Mouse (Mus musculus): ENCODE measurements around the gene Scgb1a1. TPM values are rescaled to one million over a fixed set of nuclear protein-coding genes. Genes with fewer than 3 reads are reported as not detected.
"Not testable (repeated sequence)": the region's sequence is repeated elsewhere in the genome, so short reads cannot be mapped to it uniquely, and the experiment has no call there.

Gene Scgb1a1
- not detected for total RNA-seq (2022)

DNA sequence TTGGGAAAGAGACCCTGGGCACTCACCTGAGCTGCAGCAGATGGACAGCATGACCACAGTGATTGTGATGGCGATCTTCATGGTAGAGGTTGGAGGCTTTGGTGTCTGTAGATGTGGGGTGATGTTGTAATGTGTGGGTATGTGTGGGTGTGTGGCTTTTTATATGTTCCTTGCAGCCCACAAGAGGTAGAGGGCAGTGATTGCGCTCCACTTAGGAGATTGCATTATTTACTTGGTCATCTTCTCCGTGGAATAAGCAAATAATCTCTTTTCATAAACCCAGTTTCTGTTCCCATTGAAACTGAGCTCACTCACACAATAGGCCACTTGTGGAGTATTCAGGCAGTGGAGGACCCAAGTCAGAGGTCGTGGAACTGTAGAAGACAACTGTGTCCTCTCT, at the start of gene Scgb1a1:
Gene Scgb1a1, minus strand, starts transcription at position 138 of the 400 bp plus-strand sequence.
- DNase-seq (ENCODE audit: low spot score in 2 of 2): no peak

DNA sequence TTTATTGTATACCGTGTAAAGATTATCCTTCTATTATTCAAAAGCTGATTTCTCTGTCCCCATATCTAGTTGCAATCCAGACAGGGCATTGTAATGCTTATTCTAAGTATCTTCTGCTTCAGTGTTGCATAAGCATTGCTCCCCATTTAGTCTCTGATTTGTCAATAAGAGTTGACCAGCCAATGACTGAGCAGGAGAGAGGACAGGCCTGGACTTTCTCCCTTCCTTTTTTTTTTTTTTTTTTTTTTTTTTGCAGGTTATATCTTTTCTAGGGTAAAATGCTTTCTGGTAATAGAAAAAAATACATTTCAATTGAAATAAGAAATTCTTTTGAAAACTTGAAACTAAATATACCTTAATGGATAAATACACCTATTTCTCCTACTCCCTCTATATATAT, 49.4 kb upstream of the Scgb1a1 start:
- no peak for DNase-seq (ENCODE audit: low spot score in 2 of 2)

DNA sequence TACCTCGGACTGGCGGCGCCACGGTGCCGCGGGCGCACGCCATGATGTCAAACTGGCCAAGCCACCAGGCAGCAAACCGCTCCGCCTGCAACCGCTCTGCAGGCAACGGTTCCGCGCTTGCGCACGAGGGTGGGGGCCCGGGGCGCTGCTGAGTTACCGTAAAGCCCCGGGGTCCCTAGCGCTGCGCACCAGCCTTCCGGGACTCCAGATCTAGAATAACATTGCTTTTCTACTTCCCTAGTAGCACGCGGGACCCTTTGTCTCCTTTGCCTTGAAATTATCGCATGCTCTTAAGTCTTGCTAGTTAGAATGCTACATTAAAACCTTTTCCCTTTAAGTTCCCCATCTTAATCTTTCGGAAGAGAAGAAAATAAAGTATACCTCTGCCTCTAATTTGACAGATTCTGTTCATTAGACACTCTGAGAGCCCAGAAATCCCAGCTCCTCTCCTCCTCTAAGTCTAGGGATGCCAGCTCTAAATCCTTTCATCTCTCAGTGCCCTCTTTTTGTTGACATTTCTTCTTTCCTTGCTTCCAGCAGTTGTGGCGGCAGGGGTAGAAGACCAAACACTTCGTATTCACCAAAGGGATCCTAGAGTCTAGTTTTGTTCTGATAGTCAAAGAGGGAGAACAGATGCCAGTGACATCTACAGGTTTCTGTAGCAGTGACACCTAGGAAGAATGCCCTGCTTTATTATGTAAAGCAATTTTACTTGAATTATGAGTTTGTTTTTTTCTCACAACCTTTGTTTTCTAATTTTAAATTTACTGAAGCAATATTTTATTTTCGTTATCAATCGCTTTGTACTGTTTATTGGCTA, 48.0 kb upstream of the Scgb1a1 start, which contains the start of gene Asrgl1:
Gene Asrgl1, minus strand, starts transcription at position 125 of the 820 bp plus-strand sequence.
- DNase-seq (ENCODE audit: low spot score in 2 of 2): peak; percentile 85 to 93

DNA sequence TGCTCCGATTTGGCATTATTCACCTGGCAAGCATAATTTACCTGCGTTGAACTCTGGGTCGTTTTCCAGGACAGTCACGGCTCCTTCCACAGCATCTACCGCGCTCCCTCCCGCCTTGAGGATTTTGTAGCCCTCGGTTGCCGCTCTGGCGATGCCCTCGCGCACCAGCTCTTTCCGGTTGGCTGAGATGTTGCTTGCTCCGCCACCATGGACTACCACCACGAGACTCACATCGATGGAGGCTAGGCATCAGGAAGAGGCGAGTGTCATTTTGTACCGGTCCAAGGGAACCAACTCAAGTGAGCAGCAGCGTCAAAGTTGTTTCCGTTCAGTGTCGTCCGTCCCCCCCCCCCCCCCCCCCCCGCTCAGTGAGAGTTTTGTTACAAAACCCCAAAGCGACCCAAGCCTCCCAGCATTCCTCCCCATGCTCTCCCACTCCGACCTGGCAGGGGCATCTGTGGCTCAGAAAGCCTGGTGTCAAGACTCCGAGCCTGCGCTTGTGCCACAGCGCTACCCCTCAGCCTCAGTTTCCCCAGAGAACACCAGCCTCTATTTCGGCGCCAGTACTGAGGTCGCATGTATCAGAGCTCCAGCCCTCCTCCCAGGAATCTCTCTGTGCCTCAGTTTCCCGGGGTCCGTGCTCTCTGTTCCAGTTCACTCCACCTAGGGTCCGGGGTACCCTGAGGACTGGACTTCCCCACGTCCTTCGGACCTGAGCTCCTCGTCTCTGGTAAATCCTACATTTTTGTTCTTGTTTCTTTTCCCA, 47.2 kb upstream of the Scgb1a1 start:
- DNase-seq (ENCODE audit: low spot score in 2 of 2): no peak

DNA sequence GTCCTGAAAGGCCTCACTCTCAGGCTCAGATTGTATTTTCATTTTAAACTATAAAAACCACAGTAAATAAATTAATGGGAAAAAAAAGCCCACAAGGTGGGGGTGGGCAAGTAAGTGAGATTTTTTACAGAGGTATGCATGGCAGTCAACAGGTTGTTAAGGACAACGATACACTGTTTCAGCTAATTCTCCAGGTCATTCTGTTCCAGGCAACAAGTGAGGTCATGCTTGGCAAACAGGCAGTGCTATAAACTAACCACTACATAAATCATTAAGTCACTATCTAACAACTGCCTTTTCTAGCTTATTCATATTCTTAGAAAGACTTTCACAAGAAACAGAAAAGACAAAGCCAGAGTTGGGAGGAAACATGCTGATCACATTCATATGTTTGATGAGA, 42.2 kb upstream of the Scgb1a1 start:
- no peak for DNase-seq (ENCODE audit: low spot score in 2 of 2)

DNA sequence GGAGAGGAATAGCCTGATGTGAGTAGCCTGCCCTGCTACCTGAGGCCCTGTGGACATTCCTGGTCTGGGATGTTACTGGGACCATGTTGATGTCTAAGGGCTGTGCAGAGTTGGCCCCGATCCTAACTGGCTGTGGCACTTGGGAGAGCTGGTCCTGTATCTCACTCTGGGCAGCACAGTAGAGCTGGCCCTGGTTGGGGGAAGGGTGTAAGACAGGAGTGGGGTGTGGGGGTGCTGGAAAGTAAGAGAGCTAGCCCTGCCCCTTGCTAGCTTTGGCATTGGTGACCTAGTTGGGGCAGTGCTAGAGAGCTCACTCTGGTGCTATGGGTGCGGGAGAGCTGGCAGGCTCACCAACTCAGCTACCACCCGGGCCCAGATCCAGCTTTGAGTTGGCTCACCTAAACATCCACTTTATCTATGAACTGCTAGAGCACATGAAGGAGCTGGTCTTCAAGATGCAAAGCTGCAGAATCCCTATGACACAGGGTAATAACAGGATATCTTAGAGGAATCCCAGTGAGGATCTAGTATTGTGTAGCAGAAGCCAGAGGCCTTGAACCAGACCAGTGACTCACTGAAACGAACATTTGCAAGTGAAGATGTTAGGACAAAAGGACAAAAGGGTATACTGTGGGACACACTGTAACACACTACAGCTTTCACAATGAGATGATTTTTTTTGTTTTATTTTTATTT, 40.9 kb upstream of the Scgb1a1 start:
- DNase-seq (ENCODE audit: low spot score in 2 of 2): no peak

DNA sequence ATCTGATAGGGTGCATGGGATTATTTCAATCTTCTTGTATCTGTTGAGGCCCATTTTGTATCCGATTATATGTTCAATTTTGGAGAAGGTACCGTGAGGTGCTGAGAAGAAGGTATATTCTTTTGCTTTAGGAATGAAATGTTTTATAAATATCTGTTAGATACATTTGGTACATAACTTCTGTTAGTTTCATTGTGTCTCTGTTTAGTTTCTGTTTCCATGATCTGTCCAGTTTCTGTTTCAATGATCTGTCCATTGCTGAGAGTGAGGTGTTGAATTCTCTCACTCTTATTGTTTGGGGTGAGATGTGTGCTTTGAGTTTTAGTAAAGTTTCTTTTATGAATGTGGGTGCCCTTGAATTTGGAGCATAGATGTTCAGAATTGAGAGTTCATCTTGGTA, 36.2 kb upstream of the Scgb1a1 start:
- DNase-seq (ENCODE audit: low spot score in 2 of 2): not testable (repeated sequence)

DNA sequence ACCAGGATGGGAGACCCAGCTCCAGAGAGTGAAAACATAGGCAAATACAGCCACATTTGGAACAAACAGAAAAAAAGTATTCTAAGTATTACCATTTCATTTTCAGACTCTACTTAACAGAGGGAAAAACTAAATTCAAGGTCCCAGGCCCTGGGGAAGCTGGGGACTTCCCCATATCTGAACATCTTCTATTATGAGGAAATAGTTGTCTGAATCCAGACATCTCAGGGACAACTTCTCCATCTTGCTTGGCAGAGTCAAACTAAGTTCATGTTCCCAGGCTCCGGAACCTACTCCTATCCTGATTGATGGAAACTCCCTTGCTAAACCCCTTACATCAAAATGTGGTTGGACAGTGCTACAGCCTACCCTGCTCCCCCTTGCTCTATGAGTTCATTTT, 34.6 kb upstream of the Scgb1a1 start:
- no peak for DNase-seq (ENCODE audit: low spot score in 2 of 2)

DNA sequence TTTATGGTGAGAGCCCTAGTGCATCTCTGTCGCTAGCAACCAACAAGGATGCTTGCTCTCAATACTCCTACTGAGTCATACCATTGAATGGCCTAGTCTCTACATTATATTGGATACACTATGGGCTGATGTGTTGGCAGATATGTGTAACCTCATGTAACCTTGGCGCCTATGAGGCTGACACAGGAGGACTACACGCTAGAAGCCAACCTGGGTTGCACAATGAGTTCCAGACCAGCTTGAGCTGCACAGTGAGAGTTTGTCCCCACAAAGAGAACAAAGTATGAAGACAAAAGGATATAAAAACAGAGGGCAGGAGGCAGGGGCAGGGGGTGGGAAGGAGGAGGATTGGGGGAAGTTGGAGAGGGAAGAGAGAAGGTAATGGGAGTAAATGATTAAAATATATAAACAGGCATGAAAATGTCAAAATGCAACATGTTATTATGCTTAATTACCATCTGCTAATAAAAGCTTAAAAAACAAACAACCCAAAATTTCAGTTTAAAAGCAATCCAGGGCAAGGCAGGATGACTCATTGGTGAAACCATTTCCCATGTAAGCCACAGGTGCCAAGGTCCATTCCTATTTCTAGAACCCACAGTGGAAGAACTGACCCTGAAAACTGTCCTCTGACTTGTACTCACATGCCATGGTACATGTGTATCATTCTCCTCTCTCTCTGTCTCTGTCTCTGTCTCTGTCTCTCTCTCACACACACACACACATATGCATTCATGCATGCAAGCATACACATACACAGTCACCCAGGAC, 32.1 kb upstream of the Scgb1a1 start:
- no peak for DNase-seq (ENCODE audit: low spot score in 2 of 2)

DNA sequence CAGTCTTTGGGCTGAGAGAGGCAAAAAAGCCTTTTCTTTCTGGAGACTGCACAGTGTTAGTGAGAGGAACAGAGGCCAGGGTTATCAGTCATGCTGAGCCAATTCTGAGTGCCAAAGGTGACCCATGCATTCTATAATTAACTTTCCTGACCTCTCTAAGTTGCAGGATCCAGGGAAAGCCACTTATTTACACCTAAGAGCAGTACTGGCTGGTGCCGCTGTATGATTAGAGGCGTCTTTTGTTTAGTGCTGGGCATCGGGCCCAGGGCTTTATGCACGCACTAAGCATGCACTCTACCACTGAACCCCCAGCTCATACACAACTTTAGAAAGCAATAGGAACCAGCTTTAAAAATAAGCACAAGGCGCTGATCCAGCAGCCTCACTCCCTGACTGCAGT, 29.5 kb upstream of the Scgb1a1 start:
- DNase-seq (ENCODE audit: low spot score in 2 of 2): no peak

DNA sequence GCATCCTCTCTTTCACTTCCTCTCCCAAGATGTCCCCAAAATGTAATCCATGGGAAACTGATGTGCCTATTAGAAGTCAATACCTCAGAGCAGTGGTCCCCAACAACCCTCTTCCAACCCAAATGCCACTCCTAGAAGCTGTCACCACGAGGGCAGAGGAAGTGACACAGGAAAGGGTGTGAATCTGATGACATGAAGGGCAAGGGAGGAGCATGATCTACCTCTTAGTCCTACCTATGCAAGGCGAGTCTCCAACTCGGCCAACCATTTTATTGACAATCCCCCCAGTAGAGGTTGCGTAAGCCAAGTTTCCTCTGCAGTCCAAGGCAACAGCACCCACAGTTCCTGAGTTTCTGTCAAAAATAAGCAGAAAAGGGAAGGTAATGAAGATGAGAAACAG, 28.5 kb upstream of the Scgb1a1 start:
- no peak for DNase-seq (ENCODE audit: low spot score in 2 of 2)

DNA sequence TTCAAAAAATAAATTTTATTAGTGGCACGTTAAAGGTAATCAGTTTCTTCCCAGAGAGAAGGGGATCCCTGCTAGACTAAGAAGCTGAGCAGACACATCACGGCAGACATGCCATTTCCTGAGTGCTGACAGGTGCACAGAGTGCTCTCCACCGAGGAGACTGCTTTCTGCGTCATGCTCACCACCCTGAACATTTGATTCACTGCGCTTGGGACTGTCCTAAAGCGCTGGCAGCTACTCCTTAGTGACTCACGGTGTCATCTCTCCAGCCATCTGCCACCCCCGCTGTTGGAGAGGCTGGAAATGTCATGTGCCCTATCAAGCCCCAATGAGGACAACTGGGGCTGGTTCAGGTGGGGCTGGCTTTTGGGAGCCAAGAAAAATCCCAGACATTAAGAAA, 24.3 kb upstream of the Scgb1a1 start:
- no peak for DNase-seq (ENCODE audit: low spot score in 2 of 2)

DNA sequence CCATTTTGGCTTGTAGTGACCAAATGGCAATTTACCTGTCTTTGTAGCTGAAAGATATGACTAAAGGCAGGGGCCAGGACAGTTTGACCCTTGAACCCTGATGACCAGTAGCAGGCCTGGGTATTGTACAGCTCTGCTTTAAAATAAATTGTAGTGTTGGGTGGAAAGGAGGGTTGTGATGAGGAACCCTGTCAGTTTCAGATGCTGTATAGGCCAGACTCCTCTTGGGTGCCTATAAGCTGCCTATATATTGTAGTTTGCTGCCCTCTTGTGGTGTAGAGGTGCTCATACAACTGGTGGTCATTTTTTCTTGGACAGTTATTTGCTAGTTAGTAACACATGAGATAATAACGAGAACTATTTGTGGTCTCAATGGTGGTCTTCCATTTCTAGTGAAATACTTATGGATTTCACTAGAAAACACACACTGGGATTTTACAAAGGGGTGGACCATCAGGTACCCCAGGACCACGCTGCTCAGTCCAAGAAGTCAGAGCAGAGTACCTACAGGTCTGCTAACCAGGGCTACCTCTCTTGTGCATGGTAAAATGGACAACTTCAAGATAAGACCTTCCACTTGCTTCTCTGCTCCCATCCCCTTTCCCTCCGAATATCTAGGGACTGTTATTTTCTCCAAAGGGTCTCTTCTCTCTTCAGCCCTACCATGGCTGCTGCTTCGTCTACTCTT, 22.6 kb upstream of the Scgb1a1 start:
- peak; percentile 36 to 48 for DNase-seq (ENCODE audit: low spot score in 2 of 2)

DNA sequence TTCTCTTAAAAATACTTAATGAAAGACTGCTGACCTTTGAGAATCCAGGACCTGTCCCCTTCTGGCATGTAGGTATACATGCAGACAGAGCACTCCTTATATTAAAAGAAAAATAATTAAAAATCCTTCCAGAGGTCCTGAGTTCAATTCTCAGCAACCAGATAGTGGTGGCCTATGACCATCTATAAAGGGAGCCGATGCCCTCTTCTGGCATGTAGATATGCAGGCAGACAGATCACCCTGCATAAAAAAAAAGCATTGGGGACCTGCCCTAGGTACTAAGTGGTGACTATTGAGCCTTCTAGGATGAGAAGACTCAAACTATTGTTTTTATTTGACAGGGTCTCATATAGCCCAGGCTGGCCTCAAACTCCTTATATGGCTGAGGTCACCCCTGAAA, 20.8 kb upstream of the Scgb1a1 start:
- DNase-seq (ENCODE audit: low spot score in 2 of 2): no peak

DNA sequence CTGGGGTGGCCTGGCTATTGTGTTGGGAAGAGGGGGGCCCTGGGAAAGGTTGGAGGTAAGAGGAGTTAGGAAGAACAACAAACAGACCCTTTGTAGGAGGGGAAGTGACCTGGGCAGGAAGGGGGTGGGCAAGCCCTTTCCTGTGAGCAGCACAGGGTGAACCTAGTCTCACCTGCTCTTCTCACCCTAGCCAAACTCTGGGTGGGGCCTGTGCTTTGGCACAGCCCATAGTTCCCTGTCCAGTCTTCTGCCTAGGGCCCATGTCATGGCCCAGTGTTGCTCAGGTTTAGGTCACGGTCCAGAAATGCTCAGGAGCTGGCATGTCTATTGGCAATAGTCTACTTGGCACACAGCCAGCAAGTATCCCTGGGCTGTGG, 19.6 kb upstream of the Scgb1a1 start:
- no peak for DNase-seq (ENCODE audit: low spot score in 2 of 2)

DNA sequence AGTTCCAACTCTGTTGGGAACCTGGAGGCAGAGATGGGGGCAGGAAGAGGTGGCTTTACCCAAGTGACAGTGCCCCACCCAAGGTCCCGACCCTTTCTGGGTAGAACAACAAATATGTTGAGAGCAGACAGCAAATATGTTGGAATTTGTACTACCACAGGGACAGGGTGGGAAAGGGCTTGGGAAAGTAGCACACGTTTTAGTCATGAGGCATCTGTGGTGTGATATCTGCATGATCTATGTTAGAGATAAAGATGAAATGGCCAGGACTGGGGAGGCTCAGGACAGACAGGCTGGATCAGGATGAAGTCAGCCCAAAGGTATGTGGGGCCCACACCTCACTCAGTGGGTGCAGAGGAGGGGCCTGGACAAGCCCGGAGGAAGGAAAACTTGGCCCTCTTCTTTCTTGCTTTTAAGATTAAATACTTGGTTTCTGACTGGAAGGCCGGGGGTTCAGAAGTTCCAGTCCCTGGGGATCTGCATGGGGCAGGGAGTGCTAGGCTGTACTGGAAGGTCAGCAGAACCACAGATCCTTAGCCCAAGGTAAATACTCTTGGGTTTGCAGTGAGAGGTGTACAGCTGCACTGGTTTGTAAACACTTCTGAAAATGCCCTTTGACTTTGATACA, 19.1 kb upstream of the Scgb1a1 start:
- no peak for DNase-seq (ENCODE audit: low spot score in 2 of 2)

DNA sequence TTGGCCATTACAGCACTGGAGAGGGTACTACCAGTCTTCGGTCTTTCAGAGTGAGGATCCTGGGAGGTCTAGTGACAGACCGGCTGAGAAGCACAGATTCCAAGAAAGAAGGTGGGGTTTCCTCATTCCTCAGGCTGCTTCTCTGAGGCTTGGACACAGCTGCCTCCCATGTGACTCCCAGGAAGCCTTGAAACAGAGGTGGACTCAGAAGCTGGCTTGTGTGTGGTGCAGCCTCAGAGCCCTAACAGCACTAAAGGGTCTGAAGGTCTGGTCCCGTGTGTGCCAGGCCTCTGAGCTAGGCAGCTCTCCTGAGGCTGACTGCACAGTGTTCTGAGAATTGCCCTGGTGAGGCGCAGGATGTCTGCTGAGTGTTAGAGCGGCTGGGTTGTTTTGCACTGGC, 18.3 kb upstream of the Scgb1a1 start:
- no peak for DNase-seq (ENCODE audit: low spot score in 2 of 2)

DNA sequence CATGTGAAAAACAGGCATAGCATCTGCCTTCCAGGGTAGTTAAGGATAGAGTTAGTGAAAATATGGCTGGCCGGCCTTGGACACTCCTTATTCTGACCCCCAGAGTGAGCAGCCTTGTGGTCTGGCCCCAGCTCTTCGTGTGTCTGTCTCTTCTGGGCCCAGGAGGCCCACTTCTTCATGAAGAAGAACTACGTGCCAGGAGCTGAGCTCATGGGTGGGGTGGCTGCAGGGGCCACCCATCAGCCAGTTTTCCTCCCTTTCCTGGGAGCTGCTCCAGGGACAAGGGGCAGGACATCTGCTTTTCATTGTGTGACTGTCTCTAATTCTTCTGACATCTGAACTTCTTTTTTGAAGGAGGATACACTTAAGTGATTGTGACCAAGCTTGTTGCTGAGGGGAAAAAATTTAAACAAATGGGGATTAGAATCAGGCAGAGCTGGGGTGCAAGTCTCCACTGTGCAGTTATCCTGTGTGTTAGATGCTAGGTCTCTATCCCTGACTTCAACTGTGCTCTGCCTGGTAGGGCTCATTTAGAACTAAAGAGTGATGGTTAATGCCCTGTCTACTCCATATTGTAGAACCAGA, 17.4 kb upstream of the Scgb1a1 start:
- DNase-seq (ENCODE audit: low spot score in 2 of 2): no peak

DNA sequence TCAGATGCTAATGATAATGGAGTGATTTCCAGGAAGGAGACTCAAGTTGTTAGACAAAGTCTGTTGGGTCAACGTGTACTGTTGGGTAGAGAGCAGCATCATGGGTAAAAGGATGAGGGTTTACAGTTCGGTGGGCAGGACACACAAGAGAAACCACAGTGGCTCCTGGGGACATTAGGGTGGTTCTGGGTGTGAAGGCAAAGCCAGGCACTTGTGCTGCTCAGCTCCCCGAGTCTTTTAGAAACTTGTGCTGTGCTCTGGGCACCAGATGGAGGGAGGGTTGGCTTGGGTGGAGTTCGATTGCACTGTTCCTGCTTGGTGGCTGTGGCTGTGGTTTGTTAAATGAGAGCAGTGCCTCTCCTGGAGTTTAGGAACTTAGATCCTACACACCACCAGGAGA, 16.2 kb upstream of the Scgb1a1 start:
- DNase-seq (ENCODE audit: low spot score in 2 of 2): no peak

DNA sequence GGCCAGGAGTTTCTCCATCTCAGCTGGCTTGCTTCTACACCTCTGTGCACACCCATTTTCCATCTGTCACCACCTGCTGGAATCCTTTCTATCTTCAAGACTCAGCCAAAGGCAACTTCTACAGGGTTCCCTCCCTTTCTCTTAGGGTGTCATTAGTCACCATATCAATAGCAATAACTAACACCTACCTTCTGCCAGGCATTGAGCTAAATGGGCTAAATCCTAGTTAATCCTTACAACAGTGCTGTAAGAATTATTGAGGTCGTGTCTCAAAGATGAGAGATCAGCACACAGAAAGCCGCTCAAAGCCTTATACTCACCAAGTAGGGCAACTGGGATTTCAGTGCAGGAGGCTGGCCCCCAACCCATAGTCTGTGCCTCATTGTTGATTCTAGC, 13.3 kb upstream of the Scgb1a1 start:
- DNase-seq (ENCODE audit: low spot score in 2 of 2): no peak

Data from layer of hippocampus, adult 8-10 months (tissue).